Mouse (Mus musculus): Measurements from ENCODE around the gene Timd2. TPM values are rescaled to one million over a fixed set of nuclear protein-coding genes. Genes with fewer than 3 reads are reported as not detected.

The Timd2 gene
- total and polyA plus RNA-seq, 2 experiments = 119 to 134 TPM

GRCm38 (mm10) chr11:46619929-46620328, 86.9 kb downstream of the Timd2 start:
- no peaks in the 10 kb centered on the region for H3K27me3 ChIP-seq (ENCODE audit: control insufficient read depth, insufficient read depth, low read length)
- no peak overlapping the region for H3K27ac ChIP-seq (replicated peaks; ENCODE audit: insufficient read depth, low read depth, low read length)
- no peaks in the 10 kb centered on the region for H3K36me3 ChIP-seq (ENCODE audit: control insufficient read depth, insufficient read depth, low read length)
- DNase-seq (ENCODE audit: extremely low read depth, low read depth, low spot score) = no peak
- no peak overlapping the region for H3K9ac ChIP-seq (ENCODE audit: low read depth, low read length)
- 90% methylated on average over 1 of the region's 1 CpGs for WGBS
- no peaks in the 10 kb centered on the region for H3K4me1 ChIP-seq (ENCODE audit: control insufficient read depth, insufficient read depth, low read length)
- no peaks in the 10 kb centered on the region for H3K79me2 ChIP-seq (ENCODE audit: control insufficient read depth, insufficient read depth, low read length)
- no peak overlapping the region for H3K4me3 ChIP-seq (ENCODE audit: insufficient read depth, low read depth, low read length)
- no peak for TF ChIP-seq CTCF (IDR thresholded peaks at IDR 0.05; ENCODE audit: low read depth, low read length)
- TF ChIP-seq POLR2A (IDR thresholded peaks at IDR 0.05; ENCODE audit: extremely low read depth, insufficient read depth, low read length) = no peak

Other genes with a start within 250 kb of the Timd2 start
- gene Gm12169, start 182.8 kb downstream of the Timd2 start, total RNA-seq (2014; rRNA removed) = not detected in 2 replicates
- gene Gm12169, start 182.8 kb downstream of the Timd2 start, polyA plus RNA-seq (2012; rRNA removed) = not detected in 2 replicates
- gene BC053393, start 135.5 kb downstream of the Timd2 start, total RNA-seq (2014; rRNA removed) = not detected in 2 replicates
- not detected in 2 replicates for gene BC053393, start 135.5 kb downstream of the Timd2 start, polyA plus RNA-seq (2012; rRNA removed)
- not detected in 2 replicates for gene Dppa1, start 77.8 kb downstream of the Timd2 start, total RNA-seq (2014; rRNA removed)
- not detected in 2 replicates for gene Dppa1, start 77.8 kb downstream of the Timd2 start, polyA plus RNA-seq (2012; rRNA removed)
- 0.09 and 0.27 TPM in 2 replicates for gene Havcr1, start 28.0 kb upstream of the Timd2 start, total RNA-seq (2014; rRNA removed)
- 0.06 TPM in 1 of 2 replicates, not detected in the other for gene Havcr1, start 28.0 kb upstream of the Timd2 start, polyA plus RNA-seq (2012; rRNA removed)
- 5.3 and 5.4 TPM in 2 replicates for gene Timd4, start 103.7 kb upstream of the Timd2 start, total RNA-seq (2014; rRNA removed)
- gene Timd4, start 103.7 kb upstream of the Timd2 start, polyA plus RNA-seq (2012; rRNA removed) = 1.8 and 3.0 TPM in 2 replicates

Measured in liver, adult 2 months (tissue).